Mouse (Mus musculus) hindbrain, embryonic 10.5 days (tissue): ENCODE results near the gene Setd1b. TPM values are rescaled to one million over a fixed set of nuclear protein-coding genes. Genes with fewer than 3 reads are reported as not detected.
A peak's percentile ranks its signal among the peaks of the same experiment; 100 is the strongest.

Source experiments
- DNase-seq: peaks from one replicate; pipeline ENCODE4 v3.0.0-alpha.2; 2017; ENCODE audit warnings: low spot score
- H3K27ac ChIP-seq: fragments of 300-500 bp; sonication (generic); 2 replicates; pipeline ENCODE4 v1.5.1; 2016; ENCODE audit warnings: mild to moderate bottlenecking, moderate library complexity
- H3K27me3 ChIP-seq: fragments of 300-500 bp; sonication (generic); 2 replicates; pipeline ENCODE4 v1.6.1; 2016; ENCODE audit warnings: mild to moderate bottlenecking; ENCODE audit not compliant: poor library complexity, insufficient read depth, severe bottlenecking
- H3K36me3 ChIP-seq: fragments of 300-500 bp; sonication (generic); 2 replicates; pipeline ENCODE4 v1.6.1; 2016; ENCODE audit warnings: mild to moderate bottlenecking, moderate library complexity
- H3K4me1 ChIP-seq: fragments of 300-500 bp; sonication (generic); replicated peaks from 2 replicates; pipeline ENCODE4 v1.6.1; 2016; ENCODE audit warnings: mild to moderate bottlenecking
- H3K4me3 ChIP-seq: fragments of 300-500 bp; sonication (generic); 2 replicates; pipeline ENCODE4 v1.5.1; 2016; ENCODE audit warnings: mild to moderate bottlenecking, moderate library complexity
- H3K9me3 ChIP-seq: fragments of 300-500 bp; sonication (generic); 2 replicates; pipeline ENCODE4 v1.6.1; 2016; ENCODE audit warnings: mild to moderate bottlenecking, moderate library complexity
- WGBS: fragments of 180-500 bp; shearing (Covaris S2); methylation state at CpG from one replicate; pipeline ENCODE4 v1.1.7; 2016; 5-methylcytosine and 5-hydroxymethylcytosine counted together
- polyA plus RNA-seq: library from polyadenylated mRNA; unstranded; fragments of >200 nt; fragmentation: Nextera tagmentation; extraction: Ambion mirVana; gene quantifications from 2 replicates; pipeline ENCODE4 v1.2.1, GENCODE M21; 2016

Setd1b gene
- polyA plus RNA-seq, 1 experiment from 2014 or later, result 9.5 TPM

GRCm38 (mm10) chr5:123137910-123138229 is 4.1 kb upstream of the Setd1b start:
- H3K27me3 ChIP-seq, result no peaks in the 10 kb centered on the region
- peaks cover 68% of the 10 kb centered on the region for H3K4me1 ChIP-seq
- under 1% methylated on average over 6 of the region's 6 CpGs for WGBS

GRCm38 (mm10) chr5:123138230-123138911 is 3.6 kb upstream of the Setd1b start:
- WGBS, result under 1% methylated on average over 40 of the region's 40 CpGs

More at GRCm38 (mm10) chr5:123137910-123138229, 4.1 kb upstream of the Setd1b start:
- peak overlapping the region; percentile 92 for H3K4me3 ChIP-seq
- H3K36me3 ChIP-seq, result peaks cover 38% of the 10 kb centered on the region
- no peak for DNase-seq
- H3K9me3 ChIP-seq, result no peaks in the 10 kb centered on the region
- H3K27ac ChIP-seq, result peak overlapping the region; percentile 100

GRCm38 (mm10) chr5:123138953-123139721 is 2.9 kb upstream of the Setd1b start:
- Histone ChIP-seq H3K27me3 (no peaks in the 10 kb centered on the region), H3K27ac (peak overlapping the region; percentile 100), H3K4me1 (peaks cover 69% of the 10 kb centered on the region), H3K36me3 (peaks cover 32% of the 10 kb centered on the region), H3K9me3 (no peaks in the 10 kb centered on the region), H3K4me3 (peak overlapping the region; percentile 92)
- DNase-seq, result peak; percentile 84
- WGBS, result under 1% methylated on average over 39 of the region's 39 CpGs

More at GRCm38 (mm10) chr5:123138230-123138911, 3.6 kb upstream of the Setd1b start:
- peak; percentile 92 for DNase-seq
- H3K4me1 ChIP-seq, result peaks cover 69% of the 10 kb centered on the region
- H3K36me3 ChIP-seq, result peaks cover 38% of the 10 kb centered on the region
- peak overlapping the region; percentile 100 for H3K27ac ChIP-seq
- no peaks in the 10 kb centered on the region for H3K27me3 ChIP-seq
- no peaks in the 10 kb centered on the region for H3K9me3 ChIP-seq
- H3K4me3 ChIP-seq, result peak overlapping the region; percentile 92

- under 1% methylated on average over 28 of the region's 28 CpGs for WGBS
- Histone ChIP-seq H3K9me3 (no peaks in the 10 kb centered on the region), H3K4me3 (peak overlapping the region; percentile 92), H3K27ac (peak overlapping the region; percentile 100), H3K36me3 (peaks cover 32% of the 10 kb centered on the region), H3K27me3 (no peaks in the 10 kb centered on the region), H3K4me1 (peaks cover 69% of the 10 kb centered on the region)
- peak; percentile 59 for DNase-seq
Observed at GRCm38 (mm10) chr5:123139722-123140627, 2.0 kb upstream of the Setd1b start.

GRCm38 (mm10) chr5:123140694-123141554 is 1.1 kb upstream of the Setd1b start:
- under 1% methylated on average over 31 of the region's 31 CpGs for WGBS
- Histone ChIP-seq H3K36me3 (peaks cover 32% of the 10 kb centered on the region), H3K27me3 (no peaks in the 10 kb centered on the region), H3K9me3 (no peaks in the 10 kb centered on the region), H3K27ac (peak overlapping the region; percentile 100), H3K4me3 (peak overlapping the region; percentile 92), H3K4me1 (peaks cover 69% of the 10 kb centered on the region)
- peak; percentile 93 for DNase-seq

- peaks cover 69% of the 10 kb centered on the region for H3K4me1 ChIP-seq
- H3K27ac ChIP-seq, result peak overlapping the region; percentile 100
- H3K9me3 ChIP-seq, result no peaks in the 10 kb centered on the region
- DNase-seq, result peak; percentile 80
- no peaks in the 10 kb centered on the region for H3K27me3 ChIP-seq
- under 1% methylated on average over 36 of the region's 38 CpGs for WGBS
- H3K4me3 ChIP-seq, result peak overlapping the region; percentile 92
- peaks cover 32% of the 10 kb centered on the region for H3K36me3 ChIP-seq
Observed at GRCm38 (mm10) chr5:123141555-123142160, 335 bp upstream of the Setd1b start.

GRCm38 (mm10) chr5:123143251-123143970 is 1.4 kb downstream of the Setd1b start:
- Histone ChIP-seq H3K27me3 (no peaks in the 10 kb centered on the region), H3K27ac (peak overlapping the region; percentile 100), H3K4me3 (peak overlapping the region; percentile 92), H3K36me3 (peaks cover 44% of the 10 kb centered on the region), H3K4me1 (peaks cover 58% of the 10 kb centered on the region), H3K9me3 (no peaks in the 10 kb centered on the region)
- WGBS, result 1% methylated on average over 24 of the region's 24 CpGs
- peak; percentile 48 for DNase-seq

GRCm38 (mm10) chr5:123143971-123144745 is 2.2 kb downstream of the Setd1b start:
- Histone ChIP-seq H3K4me1 (peaks cover 60% of the 10 kb centered on the region), H3K36me3 (peaks cover 51% of the 10 kb centered on the region), H3K4me3 (peak overlapping the region; percentile 92), H3K9me3 (no peaks in the 10 kb centered on the region), H3K27me3 (no peaks in the 10 kb centered on the region), H3K27ac (peak overlapping the region; percentile 100)
- DNase-seq, result peak; percentile 22
- 4% methylated on average over 17 of the region's 17 CpGs for WGBS

- H3K27me3 ChIP-seq, result no peaks in the 10 kb centered on the region
- H3K27ac ChIP-seq, result peak overlapping the region; percentile 72
- peaks cover 59% of the 10 kb centered on the region for H3K36me3 ChIP-seq
- WGBS, result 41% methylated on average over 20 of the region's 20 CpGs
- no peak for DNase-seq
- H3K4me1 ChIP-seq, result peaks cover 69% of the 10 kb centered on the region
- peak overlapping the region; percentile 92 for H3K4me3 ChIP-seq
- no peaks in the 10 kb centered on the region for H3K9me3 ChIP-seq
Observed at GRCm38 (mm10) chr5:123144746-123145590, 3.0 kb downstream of the Setd1b start.

- H3K9me3 ChIP-seq, result no peaks in the 10 kb centered on the region
- no peak overlapping the region for H3K27ac ChIP-seq
- peaks cover 82% of the 10 kb centered on the region for H3K4me1 ChIP-seq
- no peaks in the 10 kb centered on the region for H3K27me3 ChIP-seq
- peaks cover 73% of the 10 kb centered on the region for H3K36me3 ChIP-seq
- no peak for DNase-seq
- WGBS, result 90% methylated on average over 11 of the region's 11 CpGs
- H3K4me3 ChIP-seq, result no peak overlapping the region; the same call in 1 of the 2 replicates
Observed at GRCm38 (mm10) chr5:123146357-123146756, 4.4 kb downstream of the Setd1b start.
